Mouse (Mus musculus): ENCODE measurements around the gene Shkbp1. TPM values are rescaled to one million over a fixed set of nuclear protein-coding genes. Genes with fewer than 3 reads are reported as not detected.

Gene Shkbp1
- polyA plus RNA-seq, 1 experiment from 2014 or later = 28.9 TPM

DNA sequence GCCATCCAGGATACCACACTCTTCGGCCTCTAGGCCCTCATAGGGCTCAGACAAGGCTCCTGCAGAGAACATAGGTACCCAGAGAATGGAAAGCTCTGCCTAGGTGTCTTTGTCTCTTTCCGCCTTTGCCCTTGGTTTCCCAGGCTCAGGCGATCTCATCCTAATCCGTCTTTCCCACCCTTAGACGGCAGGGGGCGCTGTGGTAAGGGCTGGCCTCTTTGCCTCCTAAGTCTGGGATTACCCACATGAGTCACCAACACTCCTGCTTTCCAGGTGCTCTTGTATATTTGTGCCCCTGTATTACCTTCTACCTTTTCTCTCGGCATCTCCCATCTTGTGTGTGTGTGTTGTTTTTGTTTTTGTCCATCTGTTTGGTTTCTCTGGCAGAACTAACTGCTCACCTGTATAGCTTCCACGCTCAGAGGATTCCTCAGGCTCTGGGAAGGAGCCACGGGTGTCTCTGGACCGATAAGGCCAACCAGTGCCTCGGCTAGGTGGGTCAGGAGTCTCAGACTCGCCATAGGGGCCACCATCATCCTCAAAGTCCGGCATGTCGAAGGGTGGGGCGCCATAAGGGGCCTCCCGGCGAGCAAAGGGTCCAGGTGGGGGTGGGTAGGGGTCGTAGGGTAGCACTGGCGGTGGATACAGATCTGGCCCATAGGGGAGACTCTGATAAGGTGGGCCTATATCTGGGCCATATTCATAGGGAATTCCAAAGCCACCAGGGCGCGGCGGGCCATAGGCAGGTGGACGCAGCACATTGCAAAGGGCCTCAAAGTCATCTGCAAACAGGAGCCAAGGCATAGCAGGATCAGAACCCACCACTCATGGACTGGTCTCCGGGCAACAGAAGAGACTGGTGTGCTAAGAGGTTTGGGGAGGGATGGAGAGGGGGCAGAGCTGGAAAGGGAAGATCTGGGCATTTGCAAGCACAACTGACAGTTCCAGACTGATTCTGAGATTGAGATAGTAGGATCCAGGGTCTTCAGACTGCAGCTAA, 49.4 kb downstream of the Shkbp1 start:
- Histone ChIP-seq H3K4me2 (no peak overlapping the region), H3K27ac (replicated peaks) (no peak overlapping the region), H3K4me3 (replicated peaks) (no peak overlapping the region), H3K9ac (replicated peaks) (no peak overlapping the region), H3K36me3 (no peaks in the 10 kb centered on the region), H3K9me3 (replicated peaks) (no peaks in the 10 kb centered on the region), H3K4me1 (peaks cover 11% of the 10 kb centered on the region), H3K27me3 (replicated peaks) (peaks cover 15% of the 10 kb centered on the region)
- WGBS = 78% methylated on average over 24 of the region's 24 CpGs
- no peak for ATAC-seq (ENCODE audit: low FRiP score)

- Histone ChIP-seq H3K36me3 (no peaks in the 10 kb centered on the region), H3K4me1 (peaks cover 6% of the 10 kb centered on the region; the same call in 1 of the 2 replicates), H3K9me3 (replicated peaks) (no peaks in the 10 kb centered on the region), H3K9ac (replicated peaks) (no peak overlapping the region), H3K27me3 (replicated peaks) (peaks cover 12% of the 10 kb centered on the region), H3K4me3 (replicated peaks) (no peak overlapping the region), H3K4me2 (no peak overlapping the region), H3K27ac (replicated peaks) (no peak overlapping the region)
- 90% methylated on average over 17 of the region's 17 CpGs for WGBS
- no peak for ATAC-seq (ENCODE audit: low FRiP score)
Measured at GRCm38 (mm10) chr7:27305091-27305730, 50.6 kb downstream of the Shkbp1 start.

DNA sequence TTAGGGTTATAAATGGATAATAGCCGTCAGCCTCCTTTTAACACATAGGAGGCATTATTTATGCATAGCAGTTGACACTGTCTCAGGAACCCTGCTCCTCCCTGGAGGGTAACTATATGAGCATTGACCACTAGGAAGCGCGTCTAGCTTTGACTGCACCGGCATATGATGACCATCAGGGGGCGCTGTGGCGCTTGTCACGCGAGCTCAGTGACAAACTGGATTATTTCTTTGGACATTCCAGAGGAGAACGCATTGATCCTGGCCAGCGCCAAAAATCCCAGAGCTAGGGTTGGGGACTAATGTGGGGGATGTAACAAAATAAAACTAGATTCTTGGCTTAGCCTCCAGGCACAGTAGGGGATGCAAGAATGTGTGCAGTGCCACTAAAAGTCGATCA, 53.6 kb downstream of the Shkbp1 start:
- Histone ChIP-seq H3K27ac (replicated peaks) (no peak overlapping the region), H3K9me3 (replicated peaks) (no peaks in the 10 kb centered on the region), H3K4me2 (no peak overlapping the region), H3K9ac (replicated peaks) (no peak overlapping the region), H3K4me3 (replicated peaks) (no peak overlapping the region), H3K27me3 (replicated peaks) (peaks cover 3% of the 10 kb centered on the region; the same call in 1 of the 2 replicates), H3K4me1 (no peaks in the 10 kb centered on the region), H3K36me3 (no peaks in the 10 kb centered on the region)
- WGBS = 11% methylated on average over 11 of the region's 11 CpGs
- no peak for ATAC-seq (ENCODE audit: low FRiP score)

DNA sequence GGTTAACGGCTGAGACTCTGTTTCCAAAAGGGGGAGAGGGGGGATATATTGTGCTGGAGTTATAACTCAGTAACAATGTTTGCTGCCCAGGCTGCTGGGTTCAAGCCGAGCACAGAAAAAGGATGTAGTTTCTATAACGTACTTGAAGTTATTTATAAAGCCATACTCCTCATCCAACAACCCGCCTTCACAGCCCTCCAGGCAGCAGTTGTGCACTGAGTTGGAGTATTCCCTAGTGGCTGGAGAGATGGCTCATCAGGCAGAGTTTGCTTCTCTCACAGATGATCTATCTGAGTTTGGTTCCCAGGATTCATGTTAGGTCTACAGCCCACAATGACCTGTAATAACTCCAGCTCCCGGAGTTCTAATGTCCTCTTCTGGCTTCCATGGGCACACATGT, 55.0 kb downstream of the Shkbp1 start:
- Histone ChIP-seq H3K9ac (replicated peaks) (no peak overlapping the region), H3K36me3 (no peaks in the 10 kb centered on the region), H3K4me2 (no peak overlapping the region), H3K4me1 (no peaks in the 10 kb centered on the region), H3K27me3 (replicated peaks) (peaks cover 3% of the 10 kb centered on the region; the same call in 1 of the 2 replicates), H3K27ac (replicated peaks) (no peak overlapping the region), H3K9me3 (replicated peaks) (no peaks in the 10 kb centered on the region), H3K4me3 (replicated peaks) (no peak overlapping the region)
- no peak for ATAC-seq (ENCODE audit: low FRiP score)
- 62% methylated on average over 5 of the region's 5 CpGs for WGBS

GRCm38 (mm10) chr7:27300351-27300750, 55.5 kb downstream of the Shkbp1 start:
- H3K4me3 ChIP-seq (replicated peaks) = no peak overlapping the region
- no peak for ATAC-seq (ENCODE audit: low FRiP score)
- H3K4me2 ChIP-seq = no peak overlapping the region
- no peaks in the 10 kb centered on the region for H3K9me3 ChIP-seq (replicated peaks)
- WGBS = 85% methylated on average over 4 of the region's 4 CpGs
- H3K27me3 ChIP-seq (replicated peaks) = peaks cover 3% of the 10 kb centered on the region; the same call in 1 of the 2 replicates
- no peaks in the 10 kb centered on the region for H3K4me1 ChIP-seq
- no peaks in the 10 kb centered on the region for H3K36me3 ChIP-seq
- H3K9ac ChIP-seq (replicated peaks) = no peak overlapping the region
- H3K27ac ChIP-seq (replicated peaks) = no peak overlapping the region

DNA sequence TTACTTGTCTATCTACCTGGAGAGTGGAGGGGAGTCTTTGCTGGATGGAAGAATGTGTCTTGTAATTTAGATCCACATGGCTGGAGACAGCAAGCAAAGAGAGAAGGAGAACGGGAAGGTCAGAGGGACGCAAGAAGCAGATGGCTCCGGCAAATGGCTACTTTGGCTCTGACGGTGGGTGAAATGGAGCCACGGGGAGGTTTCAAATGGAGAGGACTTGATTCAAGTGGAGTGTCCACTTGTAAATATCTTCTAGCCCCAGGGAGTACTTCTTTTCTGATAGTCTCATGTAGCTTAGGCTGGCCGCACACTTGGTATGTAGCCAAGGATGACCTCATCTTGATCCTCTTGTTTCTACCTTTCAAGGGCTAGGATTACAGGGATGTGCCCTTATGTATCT, 57.0 kb downstream of the Shkbp1 start:
- no peak for ATAC-seq (ENCODE audit: low FRiP score)
- no peaks in the 10 kb centered on the region for H3K36me3 ChIP-seq
- H3K4me1 ChIP-seq = no peaks in the 10 kb centered on the region
- H3K4me2 ChIP-seq = no peak overlapping the region
- peaks cover 3% of the 10 kb centered on the region; the same call in 1 of the 2 replicates for H3K27me3 ChIP-seq (replicated peaks)
- H3K4me3 ChIP-seq (replicated peaks) = no peak overlapping the region
- H3K9ac ChIP-seq (replicated peaks) = no peak overlapping the region
- no peak overlapping the region for H3K27ac ChIP-seq (replicated peaks)
- 87% methylated on average over 6 of the region's 6 CpGs for WGBS
- H3K9me3 ChIP-seq (replicated peaks) = no peaks in the 10 kb centered on the region

- Histone ChIP-seq H3K9me3 (replicated peaks) (no peaks in the 10 kb centered on the region), H3K27ac (replicated peaks) (no peak overlapping the region), H3K4me3 (replicated peaks) (no peak overlapping the region), H3K4me1 (no peaks in the 10 kb centered on the region), H3K4me2 (no peak overlapping the region), H3K36me3 (no peaks in the 10 kb centered on the region), H3K27me3 (replicated peaks) (0 out of 2 replicates have a peak, but pooled peaks cover 3% of the 10 kb centered on the region), H3K9ac (replicated peaks) (no peak overlapping the region)
- 90% methylated on average over 16 of the region's 16 CpGs for WGBS
- ATAC-seq (ENCODE audit: low FRiP score) = no peak
Measured at GRCm38 (mm10) chr7:27298033-27298610, 57.7 kb downstream of the Shkbp1 start.

- 90% methylated on average over 4 of the region's 4 CpGs for WGBS
- H3K27ac ChIP-seq (replicated peaks) = no peak overlapping the region
- H3K9me3 ChIP-seq (replicated peaks) = no peaks in the 10 kb centered on the region
- H3K4me2 ChIP-seq = no peak overlapping the region
- H3K36me3 ChIP-seq = no peaks in the 10 kb centered on the region
- H3K4me1 ChIP-seq = no peaks in the 10 kb centered on the region
- no peak overlapping the region for H3K4me3 ChIP-seq (replicated peaks)
- 0 out of 2 replicates have a peak, but pooled peaks cover under 1% of the 10 kb centered on the region for H3K27me3 ChIP-seq (replicated peaks)
- no peak overlapping the region for H3K9ac ChIP-seq (replicated peaks)
- ATAC-seq (ENCODE audit: low FRiP score) = no peak
Measured at GRCm38 (mm10) chr7:27296518-27296917, 59.3 kb downstream of the Shkbp1 start.

DNA sequence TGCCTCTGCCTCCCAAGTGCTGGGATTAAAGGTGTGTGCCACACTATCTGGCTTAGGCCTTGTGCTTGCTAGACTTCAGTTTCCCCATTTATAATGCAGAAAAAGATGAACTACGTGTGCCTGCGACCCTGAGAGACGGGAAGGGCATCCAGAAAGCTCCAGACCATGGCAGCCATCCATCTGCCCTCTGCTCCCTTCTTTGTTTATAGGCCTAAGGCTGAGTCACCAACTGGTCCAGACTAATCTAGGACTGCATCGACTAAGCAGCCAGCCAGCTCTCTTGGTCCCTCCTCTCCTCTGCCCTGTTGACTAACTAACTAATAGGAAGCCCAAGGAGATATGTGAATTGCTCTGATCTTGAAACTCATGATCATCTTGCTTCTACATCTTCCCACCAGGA, 59.9 kb downstream of the Shkbp1 start:
- Histone ChIP-seq H3K9me3 (replicated peaks) (no peaks in the 10 kb centered on the region), H3K36me3 (no peaks in the 10 kb centered on the region), H3K4me3 (replicated peaks) (no peak overlapping the region), H3K27me3 (replicated peaks) (no peaks in the 10 kb centered on the region), H3K4me2 (no peak overlapping the region), H3K27ac (replicated peaks) (no peak overlapping the region), H3K4me1 (no peaks in the 10 kb centered on the region), H3K9ac (replicated peaks) (no peak overlapping the region)
- no peak for ATAC-seq (ENCODE audit: low FRiP score)
- WGBS = 81% methylated on average over 4 of the region's 4 CpGs
